Mouse (Mus musculus): Measurements from ENCODE around the gene Npcd.

The Npcd gene

DNA sequence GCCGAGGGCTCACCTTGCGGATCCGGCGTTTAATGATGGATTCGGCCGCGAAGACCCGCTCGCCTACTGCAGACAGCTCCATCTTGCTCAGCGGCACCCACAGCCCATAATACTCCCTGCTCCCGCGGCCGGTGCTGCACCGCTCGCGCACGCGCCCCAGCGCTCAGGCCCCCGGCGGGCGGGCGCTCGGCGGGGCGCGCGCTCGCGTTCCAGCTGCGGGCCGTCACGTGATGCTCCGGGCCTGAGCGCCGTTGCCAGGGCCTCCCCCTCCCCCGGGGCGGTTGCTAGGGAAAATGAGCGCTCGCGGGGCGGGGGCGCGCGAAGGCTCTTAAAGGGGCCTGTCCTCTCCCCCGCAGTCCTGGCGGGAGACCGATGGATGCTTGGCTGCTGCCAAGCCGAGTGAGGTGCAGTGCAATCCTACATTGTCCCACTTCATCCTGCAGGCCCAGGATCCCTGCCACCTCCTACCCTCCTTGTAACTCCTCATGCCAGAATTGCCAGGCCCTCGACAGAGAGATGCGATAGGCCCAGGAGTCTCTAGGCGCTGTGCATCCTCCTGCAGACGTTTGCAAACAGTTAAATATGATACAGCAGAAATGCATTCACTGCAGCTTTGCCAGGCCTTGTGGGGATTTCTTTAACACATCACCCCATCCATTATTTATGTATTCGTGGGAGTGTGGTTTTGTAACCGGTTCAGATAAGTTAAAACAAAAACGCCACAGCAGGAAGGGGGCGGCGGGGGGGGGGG, at the start of gene Npcd, which contains the start of gene Cbx6:
Gene Npcd, minus strand, starts transcription at position 108 of the 751 bp plus-strand sequence.
Gene Cbx6, minus strand, starts transcription at position 559 of the 751 bp plus-strand sequence.
- peak; percentile 94 for DNase-seq (ENCODE audit: low spot score)

DNA sequence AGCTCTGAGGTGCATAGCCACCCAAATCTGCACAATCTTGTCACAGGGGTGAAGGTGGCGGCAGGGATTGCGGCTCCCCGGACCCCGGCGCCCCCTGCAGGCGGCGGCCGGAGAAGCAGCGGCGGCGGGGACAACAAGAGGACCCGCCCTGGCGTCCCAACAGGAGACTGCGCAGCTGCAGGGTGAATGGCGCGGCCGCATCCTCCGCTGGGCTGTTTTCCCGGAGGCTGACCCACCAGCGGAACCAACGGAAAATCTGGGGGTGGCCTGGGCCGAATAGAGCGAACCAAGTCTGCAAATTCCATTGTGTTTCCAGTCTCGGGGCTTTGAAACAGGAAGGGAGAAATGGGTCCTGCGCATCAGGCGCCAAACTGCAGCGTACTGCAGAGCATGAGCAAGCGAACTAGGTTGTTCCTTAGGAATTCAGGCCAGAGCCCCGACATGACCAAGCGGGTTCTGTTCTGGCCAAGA, 49.4 kb upstream of the Npcd start:
- DNase-seq (ENCODE audit: low spot score) = peak; percentile 94

DNA sequence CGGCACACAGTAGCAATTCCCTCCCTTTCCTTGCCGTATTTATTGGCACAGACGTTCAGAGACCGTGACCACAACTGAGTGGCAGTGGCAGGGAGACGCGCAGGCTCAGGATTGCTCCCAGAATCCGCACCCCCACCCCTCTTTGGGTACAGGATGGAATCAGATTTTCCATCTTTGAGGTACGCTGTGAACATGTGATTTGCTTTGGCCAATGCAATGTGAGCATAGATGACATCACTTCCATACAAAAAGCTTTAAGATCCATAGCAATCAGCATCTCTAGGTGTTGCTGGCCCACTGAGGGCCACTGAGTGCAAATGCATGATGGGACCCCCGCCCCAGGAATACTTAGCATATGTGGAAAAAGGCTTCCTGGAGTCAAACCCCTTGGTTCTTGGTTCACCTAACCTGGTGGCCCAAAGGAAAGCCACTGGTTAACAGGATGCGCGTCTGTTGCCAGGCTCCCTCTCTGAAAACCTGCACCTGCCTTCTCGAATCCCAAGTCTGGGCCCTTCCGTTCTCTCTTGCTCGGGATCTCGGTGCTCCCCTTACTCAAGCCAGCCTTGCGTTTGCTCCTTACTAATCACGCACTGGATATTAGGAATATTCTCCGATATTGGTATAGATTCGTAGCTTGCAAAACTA, 48.7 kb upstream of the Npcd start:
- no peak for DNase-seq (ENCODE audit: low spot score)

DNA sequence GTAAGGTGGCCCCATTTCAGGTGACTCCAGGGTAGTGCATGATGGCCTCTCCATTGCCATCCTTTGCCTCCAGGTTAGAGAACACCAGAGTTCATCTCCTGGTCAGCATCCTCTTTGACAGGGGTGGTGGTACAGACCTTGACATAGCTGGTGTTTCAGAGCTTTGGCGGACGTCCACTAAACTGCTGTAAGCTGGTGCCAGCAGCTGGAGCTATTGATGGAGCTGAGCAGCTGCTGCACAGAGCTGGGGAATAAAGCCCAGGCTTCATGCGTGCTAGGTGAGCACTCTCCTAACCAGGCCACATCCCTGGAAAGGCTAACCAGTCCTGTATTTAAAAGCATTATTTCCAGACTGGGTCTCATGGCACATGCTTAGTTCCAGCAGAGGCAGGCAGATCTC, 46.4 kb upstream of the Npcd start:
- DNase-seq (ENCODE audit: low spot score) = no peak

DNA sequence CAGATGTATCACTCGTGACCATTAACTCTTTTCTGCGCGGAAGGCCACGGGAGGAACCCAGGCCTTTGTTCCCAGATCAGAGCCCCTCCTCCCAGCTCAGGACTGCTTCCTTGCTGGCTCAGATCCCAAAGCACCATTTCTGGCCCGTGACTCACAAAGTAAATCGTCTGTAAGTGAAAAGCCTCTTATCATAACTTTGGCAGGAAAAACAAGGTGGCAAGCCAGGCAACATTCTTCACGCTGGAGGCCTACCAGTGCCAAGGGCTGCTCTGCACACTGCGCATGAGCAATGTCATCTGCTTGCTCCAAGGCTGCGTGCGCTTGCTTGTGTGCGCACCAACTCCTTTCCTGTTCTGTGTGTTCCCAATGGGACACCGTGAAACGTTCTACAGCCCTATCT, 45.3 kb upstream of the Npcd start:
- DNase-seq (ENCODE audit: low spot score) = peak; percentile 97

DNA sequence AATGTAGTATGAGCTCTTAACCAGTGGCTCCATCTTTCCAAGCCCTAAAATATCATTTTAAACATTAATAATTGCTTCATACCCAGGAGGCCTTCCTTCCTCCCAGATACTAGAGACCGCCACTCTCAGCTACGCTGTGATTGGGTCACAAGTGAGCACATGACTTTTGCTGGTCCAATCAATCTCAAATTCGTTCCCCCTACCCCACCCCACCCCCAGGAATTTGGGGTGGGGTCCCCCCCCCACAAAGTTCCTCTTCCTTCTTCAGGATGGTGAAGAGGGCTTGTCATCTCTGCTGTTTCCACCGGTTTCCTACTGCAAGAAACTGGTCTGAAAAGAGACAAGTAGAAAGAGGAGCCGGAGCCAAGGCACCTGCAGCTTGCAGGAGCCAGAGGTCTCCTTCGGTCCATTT, 44.7 kb upstream of the Npcd start:
- DNase-seq (ENCODE audit: low spot score) = peak; percentile 68

DNA sequence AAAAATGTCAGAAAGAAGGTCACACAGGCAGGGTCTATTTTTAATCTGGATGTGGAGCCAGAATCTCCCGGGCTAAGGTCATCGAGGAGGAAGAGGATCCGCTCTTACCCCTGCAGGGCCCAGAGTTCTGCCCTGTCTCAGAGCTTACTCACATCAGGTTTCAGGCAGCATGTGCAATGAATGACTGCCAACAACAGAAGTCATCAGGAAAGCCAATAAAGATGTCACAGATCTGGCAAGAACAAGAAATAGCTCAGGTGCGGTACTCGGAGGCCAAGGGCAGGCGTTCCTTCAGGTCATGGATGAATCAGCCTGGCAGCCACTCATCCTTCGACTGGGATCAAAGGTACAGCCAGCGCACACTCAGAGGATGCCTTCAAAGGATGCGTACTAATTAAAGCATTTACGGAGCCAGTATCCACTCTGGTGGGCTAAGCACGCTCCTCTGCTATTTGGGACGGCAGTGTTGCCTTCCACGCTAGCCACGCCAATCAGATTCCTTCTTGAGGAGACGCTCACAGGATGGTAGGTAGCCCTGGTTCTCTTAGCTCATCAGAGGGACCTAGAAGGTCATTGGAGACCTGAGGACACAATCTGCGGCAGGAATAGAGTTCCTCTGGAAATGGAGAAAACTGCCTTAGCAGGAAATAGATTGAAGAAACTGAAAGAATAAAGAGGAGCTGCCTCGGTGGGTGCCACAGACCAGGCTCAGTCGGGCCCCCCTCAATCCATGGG, 41.4 kb upstream of the Npcd start:
- DNase-seq (ENCODE audit: low spot score) = no peak

DNA sequence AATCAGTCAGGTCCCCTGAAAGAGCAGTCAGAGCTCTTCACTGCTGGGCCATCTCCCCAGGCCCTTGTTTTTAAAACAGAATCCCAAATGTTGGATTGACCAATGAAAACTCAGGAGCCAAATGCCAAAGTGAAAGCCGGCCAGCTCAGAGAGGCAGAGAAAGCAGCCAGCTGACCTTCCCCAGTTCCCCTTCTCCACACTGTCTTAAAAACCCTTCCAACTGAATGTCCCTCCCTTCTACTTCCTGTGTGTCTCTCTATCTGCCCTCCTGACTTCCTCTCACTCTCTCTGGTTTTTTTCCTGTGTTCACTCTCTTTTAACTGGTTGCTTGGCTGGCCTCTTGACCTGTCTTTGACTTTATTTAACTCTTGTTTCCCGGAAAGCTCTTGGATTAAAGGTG, 40.0 kb upstream of the Npcd start:
- DNase-seq (ENCODE audit: low spot score) = no peak

DNA sequence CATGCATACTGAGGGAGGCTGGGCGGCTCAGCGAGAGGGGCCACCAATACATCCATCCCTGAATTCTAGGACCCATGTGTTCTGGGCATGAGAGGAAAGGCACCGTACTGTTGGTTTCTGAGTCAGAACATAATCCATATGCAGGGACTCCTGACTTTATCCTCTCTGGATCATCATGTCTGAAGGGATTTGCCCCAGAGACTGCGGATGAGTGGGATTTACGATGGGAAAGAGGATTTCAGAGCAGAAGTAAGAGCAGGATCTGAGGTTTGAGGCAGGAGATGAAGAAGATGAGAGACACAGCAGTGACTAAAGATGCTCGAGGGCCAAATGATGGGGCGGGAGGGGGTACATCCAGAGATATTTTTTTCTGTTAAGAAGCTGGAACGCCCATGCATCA, 39.5 kb upstream of the Npcd start:
- no peak for DNase-seq (ENCODE audit: low spot score)

DNA sequence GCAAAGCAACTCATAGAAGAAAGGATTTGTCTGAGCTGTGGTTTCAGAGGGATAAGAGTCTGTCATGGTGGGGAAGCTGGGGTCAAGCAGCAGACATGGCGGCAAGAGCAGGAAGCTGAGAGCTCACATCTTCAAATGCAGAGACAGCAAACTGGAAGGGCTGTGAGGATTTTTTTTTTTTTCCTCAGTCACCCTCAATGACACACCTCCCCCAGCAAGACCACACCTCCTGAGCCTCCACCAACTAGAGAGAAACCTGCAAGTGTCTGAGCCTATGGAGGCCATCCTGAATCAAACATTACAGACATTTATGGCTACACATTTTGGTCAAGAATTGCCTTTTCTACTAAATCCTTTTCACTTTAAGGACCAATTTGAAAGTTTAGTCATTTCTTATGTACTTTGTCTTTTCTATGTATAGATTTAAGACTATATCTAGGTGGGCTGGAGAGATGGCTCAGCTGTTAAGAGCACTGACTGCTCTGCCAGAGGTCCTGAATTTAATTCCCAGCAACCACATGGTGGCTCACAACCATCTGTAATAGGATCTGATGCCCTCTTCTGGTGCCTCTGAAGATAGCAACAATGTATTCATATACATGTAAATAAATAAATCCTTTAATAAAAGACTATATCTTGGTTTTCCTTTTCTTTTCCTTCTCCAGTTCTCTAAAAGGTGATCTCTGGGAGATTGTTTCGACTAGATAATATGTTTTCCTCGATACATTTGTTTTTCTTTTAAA, 33.4 kb upstream of the Npcd start:
- no peak for DNase-seq (ENCODE audit: low spot score)

DNA sequence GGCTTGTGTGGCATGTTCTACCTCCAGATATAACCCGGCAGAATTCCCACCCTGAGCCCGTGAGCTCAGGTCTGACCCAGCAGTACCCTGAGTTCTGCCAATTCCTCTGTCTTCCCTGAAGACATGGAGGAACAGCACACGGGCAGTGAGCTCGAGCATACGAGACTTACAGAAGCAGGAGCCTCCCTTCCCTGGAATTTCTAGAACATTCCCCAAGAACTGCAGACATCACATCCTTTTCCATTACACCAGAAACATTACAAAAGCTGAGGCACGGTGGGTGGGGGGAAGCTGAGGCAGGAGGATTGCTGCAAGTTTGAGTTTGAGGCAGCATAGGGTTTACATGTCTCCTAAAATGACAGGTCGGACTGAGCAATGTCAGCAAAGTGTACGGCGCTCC, 25.8 kb upstream of the Npcd start:
- DNase-seq (ENCODE audit: low spot score) = no peak

DNA sequence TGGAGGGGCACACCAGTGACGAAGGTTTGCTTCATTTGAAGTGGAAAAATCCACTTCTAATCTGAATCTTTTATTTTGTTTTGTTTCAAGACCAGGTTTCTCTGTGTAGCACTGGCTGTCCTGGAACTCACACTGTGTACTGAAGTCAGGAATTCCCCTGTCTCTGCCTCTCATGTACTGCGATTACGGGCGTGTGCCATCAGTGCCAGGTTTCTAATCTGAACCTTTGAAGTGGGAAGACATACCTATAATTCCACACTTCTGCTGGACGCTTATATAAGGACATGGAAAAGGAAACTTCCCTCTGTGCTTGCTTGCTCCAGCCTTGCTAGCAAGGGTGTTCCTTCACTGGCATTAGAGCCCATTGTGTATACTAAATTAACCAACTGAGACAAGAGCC, 24.9 kb upstream of the Npcd start:
- DNase-seq (ENCODE audit: low spot score) = no peak

DNA sequence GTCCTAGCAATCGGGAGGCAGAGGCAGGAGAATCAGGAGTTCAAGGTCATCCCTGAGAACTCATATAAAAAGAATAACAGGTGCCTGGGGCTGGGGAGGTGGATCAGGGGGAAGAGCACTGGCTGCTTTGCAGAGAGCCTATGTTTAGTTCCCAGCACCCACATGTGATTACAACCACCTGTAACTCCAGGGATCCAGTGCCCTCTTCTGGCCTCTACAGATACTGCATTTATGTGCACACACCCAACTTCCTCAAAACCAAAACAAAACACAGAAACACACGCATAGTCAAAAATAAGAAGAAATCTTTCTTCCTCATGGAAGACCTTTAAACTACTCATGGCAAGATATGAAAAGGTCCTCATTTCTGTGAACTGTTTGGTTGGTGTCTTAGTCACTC, 16.1 kb upstream of the Npcd start:
- DNase-seq (ENCODE audit: low spot score) = no peak

DNA sequence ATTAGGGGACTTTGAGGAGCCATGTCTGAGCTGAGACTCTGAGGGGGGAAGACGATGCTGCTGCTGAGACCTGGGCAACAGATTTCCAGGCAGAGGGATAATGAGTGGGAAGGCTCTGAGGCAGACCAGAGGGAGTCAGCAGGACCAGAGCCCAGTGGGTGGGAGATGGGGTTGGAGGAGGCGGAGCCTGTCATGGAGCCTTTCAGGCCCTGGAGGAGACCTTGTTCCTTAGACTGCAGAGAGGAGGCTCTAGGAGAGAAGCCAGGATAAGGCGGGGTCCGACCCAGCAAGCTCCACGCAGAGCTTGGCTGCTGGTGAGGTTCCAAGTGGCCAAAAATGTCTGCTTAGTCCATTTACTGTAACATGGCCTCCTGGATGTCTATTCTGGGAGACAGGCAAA, 13.1 kb upstream of the Npcd start:
- peak; percentile 34 for DNase-seq (ENCODE audit: low spot score)

DNA sequence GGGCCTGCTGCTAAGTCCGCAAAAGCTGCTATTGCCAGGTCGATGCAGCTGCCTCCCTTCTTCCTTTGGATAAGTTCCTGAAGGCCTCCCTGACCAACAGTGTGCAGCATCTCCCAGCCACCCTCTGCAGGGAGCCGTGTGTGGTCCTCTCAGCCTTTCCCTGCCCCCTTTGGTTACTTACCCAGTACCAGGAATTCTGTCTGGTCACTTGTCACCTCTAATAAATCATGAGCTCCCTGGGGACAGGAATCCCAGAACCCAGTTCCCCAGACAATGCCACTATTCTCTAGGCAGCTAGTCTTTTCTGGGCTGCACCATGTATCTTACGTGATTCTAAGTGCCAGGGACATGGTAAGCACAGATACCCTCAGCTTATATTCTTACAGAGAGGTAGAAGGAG, 11.9 kb upstream of the Npcd start:
- no peak for DNase-seq (ENCODE audit: low spot score)

DNA sequence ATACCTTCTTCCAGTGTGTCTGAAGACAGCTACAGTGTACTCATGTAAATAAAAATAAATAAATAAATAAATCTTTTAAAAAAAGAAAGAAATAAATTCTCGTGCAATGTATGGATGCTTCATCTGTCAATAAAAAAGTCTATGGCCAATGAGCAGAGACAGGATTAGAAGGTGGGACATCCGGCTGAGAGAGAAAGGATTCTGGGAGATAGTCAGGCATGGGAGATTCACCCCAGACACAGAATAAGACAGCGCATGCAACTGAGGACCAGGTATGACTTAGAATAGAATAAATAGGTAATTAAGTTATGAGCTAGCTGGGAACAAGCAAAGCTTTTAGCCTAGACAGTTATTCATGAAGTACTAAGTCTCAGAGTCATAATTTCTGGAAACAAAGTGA, 8.9 kb upstream of the Npcd start:
- no peak for DNase-seq (ENCODE audit: low spot score)

DNA sequence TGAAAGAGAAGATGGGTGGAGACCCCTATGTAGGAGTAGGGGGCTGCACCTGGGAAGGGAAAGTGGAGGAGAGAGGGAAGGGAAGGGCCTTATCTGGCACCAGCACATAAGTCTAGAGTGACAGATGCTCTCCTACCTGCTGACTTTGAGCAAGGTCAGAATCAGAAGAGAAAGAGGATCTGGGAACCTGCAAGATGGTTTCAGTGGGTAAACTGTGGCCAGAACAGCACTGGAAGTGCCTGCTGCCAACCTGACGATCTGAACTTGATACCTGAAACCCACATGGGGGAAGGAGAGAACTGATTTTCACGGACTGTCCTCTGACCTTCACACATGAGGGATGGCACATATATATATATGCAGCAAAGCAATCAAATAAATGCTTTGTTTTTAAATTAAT, 6.2 kb upstream of the Npcd start:
- no peak for DNase-seq (ENCODE audit: low spot score)

DNA sequence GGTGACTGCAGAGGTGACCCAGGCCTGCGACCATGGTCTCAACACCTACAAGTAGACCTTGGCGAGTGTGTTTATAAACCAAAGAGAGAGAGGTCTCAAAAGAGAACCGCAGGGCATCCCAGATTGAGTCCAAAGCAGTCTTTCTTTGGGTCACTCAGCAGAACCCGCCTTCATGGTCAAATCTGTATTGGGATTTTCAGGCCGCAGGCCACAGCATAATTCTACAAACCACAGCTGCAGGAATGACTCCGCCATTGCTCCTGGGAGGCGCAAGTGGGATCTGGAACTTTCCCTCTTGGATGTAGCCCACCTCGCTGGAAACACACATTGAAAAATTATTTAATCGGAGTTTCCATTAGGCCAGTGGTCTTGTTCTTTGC, 834 bp upstream of the Npcd start:
- DNase-seq (ENCODE audit: low spot score) = no peak

DNA sequence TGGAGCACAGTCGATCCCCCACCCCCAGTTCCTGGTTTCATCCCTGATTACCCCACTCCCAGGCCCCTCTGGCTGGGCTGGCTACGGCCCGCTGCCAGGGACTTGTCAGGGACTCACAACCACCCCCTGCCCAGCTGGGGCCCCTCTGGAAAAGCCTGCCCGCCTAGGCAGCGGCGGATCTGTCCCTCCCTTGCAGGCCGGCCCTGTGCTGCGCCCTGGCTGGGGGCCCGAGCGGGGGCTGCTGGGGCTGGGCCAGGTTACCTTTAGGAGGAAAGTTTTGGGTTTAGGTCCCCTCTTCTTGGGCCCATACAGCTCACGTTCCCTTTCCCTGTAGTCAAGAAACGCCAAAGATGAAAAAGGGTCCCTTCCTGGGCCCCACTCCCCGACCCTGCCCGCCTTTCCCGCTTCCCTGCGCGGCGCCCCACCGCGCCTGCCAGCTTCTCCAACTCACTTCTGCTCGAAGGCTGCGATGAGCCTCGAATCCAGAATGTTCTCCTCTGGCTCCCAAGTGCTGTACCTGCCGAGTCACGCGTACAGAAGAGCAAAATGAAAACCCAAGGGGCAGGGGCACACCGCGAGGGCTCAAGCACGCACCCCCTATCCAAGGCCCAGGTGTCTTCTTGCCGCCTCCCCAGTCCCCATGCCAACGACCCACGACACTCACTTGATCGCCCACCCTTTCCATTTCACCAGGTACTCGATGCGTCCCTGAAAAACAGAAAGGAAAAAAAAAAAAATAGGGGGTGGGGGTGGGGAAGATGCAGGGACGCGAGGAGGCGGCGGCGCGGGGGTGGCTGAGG, 586 bp downstream of the Npcd start:
- peak; percentile 13 for DNase-seq (ENCODE audit: low spot score)

DNA sequence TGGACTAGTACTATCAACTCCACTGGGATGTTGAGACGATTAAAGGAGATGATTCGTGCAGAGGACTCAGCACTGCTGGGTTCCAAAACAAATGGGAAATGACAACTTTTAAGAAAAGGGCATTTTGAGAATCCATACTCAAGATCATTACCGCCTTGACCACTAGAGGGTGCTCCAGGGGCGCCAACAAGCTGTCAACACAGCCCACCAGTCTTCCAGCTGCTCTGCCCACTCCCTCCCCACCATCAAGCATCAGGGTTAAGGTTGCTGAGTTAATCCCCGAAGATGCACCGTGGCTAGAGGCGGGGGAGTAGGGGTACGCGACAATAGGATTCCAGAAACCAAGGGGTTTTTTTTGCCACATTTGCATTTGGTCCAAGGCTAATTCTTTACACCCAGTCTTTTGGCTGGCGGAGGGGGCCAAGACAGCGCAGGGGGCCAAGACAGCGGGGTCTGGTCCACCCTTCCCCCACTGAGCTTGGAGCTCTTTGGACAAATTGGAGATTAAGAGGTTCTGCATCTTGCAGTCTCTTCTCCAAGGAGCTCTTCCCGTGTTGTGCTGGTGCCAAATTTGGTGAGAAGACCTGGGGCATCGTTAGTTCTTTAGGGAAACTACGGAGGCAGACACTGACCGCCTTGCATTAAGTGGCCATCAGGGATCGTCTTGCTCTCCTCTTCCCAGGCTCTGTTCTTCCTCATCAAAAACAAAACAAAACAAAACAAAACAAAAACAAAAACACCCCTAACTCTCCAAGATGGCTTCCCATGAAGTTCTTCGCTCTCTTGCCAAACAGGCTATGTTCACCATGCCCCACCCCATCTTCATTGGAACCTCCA, 1.8 kb downstream of the Npcd start:
- peak; percentile 77 for DNase-seq (ENCODE audit: low spot score)

DNA sequence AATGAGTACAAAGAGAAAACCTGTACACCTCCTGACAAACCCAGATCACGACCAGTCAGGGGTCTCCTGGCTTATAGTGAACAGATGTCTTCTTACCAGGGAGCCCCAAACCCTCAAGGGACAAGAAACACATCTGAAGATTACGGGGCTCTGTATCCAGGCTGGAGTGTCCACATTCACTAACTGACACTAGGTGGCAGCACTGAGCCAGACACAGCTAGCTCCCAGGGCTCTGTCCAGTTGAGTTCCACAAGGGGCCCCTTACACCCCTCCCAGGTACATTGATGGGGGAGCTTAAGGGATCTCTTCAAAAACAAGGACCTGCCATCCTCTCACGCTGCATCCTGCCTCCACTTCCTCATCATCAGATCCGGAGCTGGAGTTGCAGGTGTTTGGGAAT, 3.6 kb downstream of the Npcd start:
- peak; percentile 81 for DNase-seq (ENCODE audit: low spot score)

All from lung, postnatal 25 days (tissue).